Mouse (Mus musculus): Measurements from ENCODE around the gene Btbd2. TPM values are rescaled to one million over a fixed set of nuclear protein-coding genes. Genes with fewer than 3 reads are reported as not detected.
A peak's percentile ranks its signal among the peaks of the same experiment; 100 is the strongest.

Gene Btbd2
- total and polyA plus RNA-seq, 2 experiments from 2014 or later = 82.8 to 213 TPM

DNA sequence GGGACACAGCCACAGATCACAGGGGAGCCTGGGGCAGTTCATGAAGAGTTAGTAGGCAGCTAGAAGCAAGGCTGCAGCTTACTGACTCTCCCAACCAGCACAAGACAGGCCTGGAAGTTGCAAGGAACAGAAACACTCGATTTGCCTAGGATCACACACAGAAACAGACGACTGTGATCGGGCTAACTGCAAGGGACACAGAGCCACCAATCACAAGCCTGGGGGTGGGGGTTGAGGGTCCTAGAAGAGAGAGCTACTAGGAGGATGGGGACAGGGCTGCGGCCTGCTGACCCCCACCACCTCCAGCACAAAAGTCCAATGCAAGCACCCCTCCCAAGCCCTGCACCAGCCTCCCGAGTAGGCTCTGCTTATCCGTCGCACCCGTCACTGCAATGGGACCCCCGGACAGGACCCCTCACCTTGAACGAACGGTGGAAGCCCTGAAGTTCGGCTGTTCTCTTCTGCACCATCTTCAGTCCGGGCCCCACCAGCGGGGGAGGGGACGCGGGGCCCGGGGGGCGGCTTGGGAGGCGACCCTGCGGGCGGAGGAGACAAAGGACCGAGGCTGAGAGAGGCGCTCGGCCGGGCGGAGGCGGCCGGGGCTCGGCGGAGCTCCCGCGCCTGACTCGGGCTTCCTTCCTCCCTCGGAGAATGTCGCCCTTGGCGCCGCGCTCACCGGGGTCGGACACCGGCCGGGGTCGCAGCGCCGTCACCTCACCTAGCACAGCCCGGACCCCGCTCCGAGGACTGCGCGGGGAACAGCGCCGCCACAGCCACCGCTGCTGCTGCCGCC is 18.7 kb upstream of the Btbd2 start:
- peak overlapping the region; percentile 95 for H3K9ac ChIP-seq (replicated peaks; ENCODE audit: low read length)
- H3K4me2 ChIP-seq (ENCODE audit: low read depth, low read length) = peak overlapping the region; percentile 86
- DNase-seq (ENCODE audit: low spot score) = peak; percentile 28
- H3K36me3 ChIP-seq (ENCODE audit: insufficient read depth, low read length) = peaks cover 12% of the 10 kb centered on the region; the same call in 1 of the 2 replicates
- no peak; the same call in 1 of the 2 replicates for ATAC-seq
- H3K4me1 ChIP-seq (ENCODE audit: insufficient read depth, low read length) = peaks cover 50% of the 10 kb centered on the region
- H3K27me3 ChIP-seq (ENCODE audit: insufficient read depth, low read length) = no peaks in the 10 kb centered on the region
- under 1% methylated on average over 47 of the region's 54 CpGs for WGBS
- H3K4me3 ChIP-seq (ENCODE audit: low read length) = peak overlapping the region; percentile 89
- no peak for TF ChIP-seq CTCF (IDR thresholded peaks at IDR 0.05; ENCODE audit: low read depth)
- H3K9me3 ChIP-seq (ENCODE audit: low read length) = no peaks in the 10 kb centered on the region
- H3K27ac ChIP-seq = peak overlapping the region; percentile 88

DNA sequence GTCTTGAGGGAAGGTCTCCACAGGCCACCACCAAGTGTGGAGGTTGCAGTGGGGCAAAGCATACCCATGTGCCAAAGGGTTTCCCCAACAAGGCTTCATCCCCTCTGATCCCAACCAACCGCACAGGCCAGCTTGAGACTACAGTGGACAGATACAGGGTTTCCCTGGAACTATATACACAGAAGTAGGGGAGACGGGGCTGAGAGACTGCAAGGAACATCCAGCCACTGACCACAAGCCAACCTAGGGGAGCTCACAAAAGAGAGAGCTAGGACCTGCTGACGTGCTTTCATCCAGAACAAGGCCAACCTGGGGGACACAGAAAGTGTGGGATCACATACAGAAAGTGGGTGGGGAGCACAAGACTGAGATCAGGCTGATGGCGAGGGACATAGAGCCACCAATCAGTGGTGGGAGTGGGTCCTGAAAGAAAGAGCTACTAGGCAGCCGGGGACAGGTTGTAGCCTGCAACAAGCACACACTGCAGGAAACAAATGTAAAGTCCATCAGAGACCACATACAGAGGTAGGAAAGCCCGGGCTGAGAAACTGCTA is 18.1 kb upstream of the Btbd2 start:
- no peaks in the 10 kb centered on the region for H3K9me3 ChIP-seq (ENCODE audit: low read length)
- no peak for ATAC-seq
- H3K4me3 ChIP-seq (ENCODE audit: low read length) = peak overlapping the region; percentile 89
- peak overlapping the region; percentile 86 for H3K4me2 ChIP-seq (ENCODE audit: low read depth, low read length)
- no peak for TF ChIP-seq CTCF (IDR thresholded peaks at IDR 0.05; ENCODE audit: low read depth)
- H3K9ac ChIP-seq (replicated peaks; ENCODE audit: low read length) = peak overlapping the region; percentile 95
- peaks cover 18% of the 10 kb centered on the region; the same call in 1 of the 2 replicates for H3K36me3 ChIP-seq (ENCODE audit: insufficient read depth, low read length)
- WGBS = 9% methylated on average over 6 of the region's 6 CpGs
- no peak for DNase-seq (ENCODE audit: low spot score)
- no peaks in the 10 kb centered on the region for H3K27me3 ChIP-seq (ENCODE audit: insufficient read depth, low read length)
- peaks cover 50% of the 10 kb centered on the region for H3K4me1 ChIP-seq (ENCODE audit: insufficient read depth, low read length)
- H3K27ac ChIP-seq = peak overlapping the region; percentile 88; the same call in 1 of the 2 replicates

DNA sequence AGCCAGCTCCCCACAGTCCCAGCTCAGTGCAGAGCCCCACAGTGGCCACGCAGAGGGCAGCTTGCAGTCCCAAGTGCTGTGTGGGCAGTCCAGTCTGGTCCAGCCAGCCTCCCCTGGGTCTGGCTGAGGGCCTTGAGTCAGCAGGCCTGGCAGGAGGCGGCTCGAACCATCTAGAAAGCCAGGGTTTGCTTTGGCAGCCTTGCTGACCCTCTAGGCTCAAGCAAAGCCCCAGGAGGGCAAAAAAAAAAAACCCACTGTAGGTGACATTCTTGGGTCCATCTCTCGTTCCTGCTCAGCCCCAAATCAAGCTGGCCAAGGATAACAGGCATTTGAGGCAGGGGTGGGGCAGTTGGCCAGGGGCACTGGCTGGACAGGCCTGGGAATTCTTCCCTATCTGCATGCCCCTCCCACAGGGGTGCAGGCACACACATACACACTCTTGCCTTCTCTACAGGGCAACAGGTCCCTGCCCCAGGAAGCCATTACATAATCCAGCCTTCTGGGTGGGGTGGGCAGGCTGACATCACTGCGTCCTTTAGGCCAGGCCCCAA is 17.4 kb upstream of the Btbd2 start:
- Histone ChIP-seq H3K4me3 (ENCODE audit: low read length) (peak overlapping the region; percentile 89), H3K27ac (peak overlapping the region; percentile 88), H3K4me2 (ENCODE audit: low read depth, low read length) (peak overlapping the region; percentile 86), H3K36me3 (ENCODE audit: insufficient read depth, low read length) (peaks cover 23% of the 10 kb centered on the region; the same call in 1 of the 2 replicates), H3K9ac (replicated peaks; ENCODE audit: low read length) (peak overlapping the region; percentile 95), H3K27me3 (ENCODE audit: insufficient read depth, low read length) (no peaks in the 10 kb centered on the region), H3K4me1 (ENCODE audit: insufficient read depth, low read length) (peaks cover 49% of the 10 kb centered on the region), H3K9me3 (ENCODE audit: low read length) (no peaks in the 10 kb centered on the region)
- ATAC-seq = no peak
- TF ChIP-seq CTCF (IDR thresholded peaks at IDR 0.05; ENCODE audit: low read depth) = no peak
- 38% methylated on average over 5 of the region's 5 CpGs for WGBS
- DNase-seq (ENCODE audit: low spot score) = no peak

DNA sequence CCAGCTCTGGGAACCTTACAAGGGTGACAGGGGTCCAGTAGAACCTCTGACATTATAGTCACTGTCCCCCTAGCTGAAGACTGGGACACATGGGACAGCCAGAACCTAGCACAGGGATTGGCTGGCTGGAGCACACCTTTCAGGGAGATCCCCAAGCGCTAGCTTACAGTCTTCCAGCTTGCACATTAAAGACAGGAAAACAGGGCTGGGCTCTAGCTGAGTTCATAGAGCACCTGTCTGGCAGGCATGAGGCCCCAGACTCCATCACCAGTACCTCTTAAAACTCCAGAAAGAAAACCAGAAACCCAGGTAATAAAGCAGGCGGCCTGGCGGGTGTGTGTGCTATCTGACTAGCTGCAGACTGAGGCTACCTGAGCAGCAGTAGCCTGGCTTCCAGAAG is 16.8 kb upstream of the Btbd2 start:
- Histone ChIP-seq H3K27ac (no peak overlapping the region), H3K4me2 (ENCODE audit: low read depth, low read length) (peak overlapping the region; percentile 86), H3K36me3 (ENCODE audit: insufficient read depth, low read length) (peaks cover 29% of the 10 kb centered on the region), H3K4me3 (ENCODE audit: low read length) (no peak overlapping the region), H3K27me3 (ENCODE audit: insufficient read depth, low read length) (no peaks in the 10 kb centered on the region), H3K9ac (replicated peaks; ENCODE audit: low read length) (peak overlapping the region; percentile 95), H3K9me3 (ENCODE audit: low read length) (no peaks in the 10 kb centered on the region), H3K4me1 (ENCODE audit: insufficient read depth, low read length) (peaks cover 45% of the 10 kb centered on the region)
- no peak for TF ChIP-seq CTCF (IDR thresholded peaks at IDR 0.05; ENCODE audit: low read depth)
- DNase-seq (ENCODE audit: low spot score) (no peak), ATAC-seq (no peak)
- 94% methylated on average over 3 of the region's 3 CpGs for WGBS

DNA sequence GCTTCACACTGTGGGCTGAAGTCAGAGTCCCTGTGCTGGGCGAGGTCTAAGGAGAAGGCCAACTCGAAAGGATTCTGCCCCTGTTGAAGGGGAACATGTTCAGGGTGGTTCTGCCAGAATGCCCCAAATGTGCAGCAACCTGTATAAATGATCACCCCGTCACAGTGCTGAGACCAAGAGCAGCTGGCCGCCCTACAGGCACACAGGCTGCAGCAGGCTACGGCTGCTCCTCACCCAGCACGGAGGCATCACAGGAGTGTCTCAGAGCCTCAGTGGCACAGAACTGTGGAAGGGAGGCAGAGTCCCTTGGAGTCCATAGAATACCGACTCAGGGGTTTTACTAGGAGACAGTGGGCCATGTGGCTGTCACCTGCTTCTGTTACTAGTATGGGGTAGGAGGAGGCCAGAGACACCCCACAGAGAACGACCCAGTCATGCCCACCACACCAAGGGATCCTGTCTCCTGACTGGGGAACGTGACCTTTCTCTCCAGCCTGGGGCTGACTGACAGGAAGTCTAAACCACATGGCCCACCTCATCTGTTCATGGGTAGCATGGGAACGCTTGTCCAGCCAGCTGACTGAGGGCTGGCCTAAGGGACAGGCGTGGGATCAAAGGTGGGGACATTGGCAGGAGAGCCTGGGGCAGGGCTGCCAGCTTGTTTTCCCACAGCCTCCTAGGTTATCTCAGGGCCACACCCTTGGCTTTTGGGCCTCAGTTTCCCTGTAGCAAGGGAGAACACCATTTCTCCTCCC is 15.2 kb upstream of the Btbd2 start:
- no peak overlapping the region for H3K4me3 ChIP-seq (ENCODE audit: low read length)
- no peak overlapping the region for H3K27ac ChIP-seq
- ATAC-seq (no peak), DNase-seq (ENCODE audit: low spot score) (no peak)
- H3K4me2 ChIP-seq (ENCODE audit: low read depth, low read length) = no peak overlapping the region
- H3K36me3 ChIP-seq (ENCODE audit: insufficient read depth, low read length) = peaks cover 44% of the 10 kb centered on the region
- TF ChIP-seq CTCF (IDR thresholded peaks at IDR 0.05; ENCODE audit: low read depth) = no peak
- H3K9me3 ChIP-seq (ENCODE audit: low read length) = no peaks in the 10 kb centered on the region
- peaks cover 30% of the 10 kb centered on the region for H3K4me1 ChIP-seq (ENCODE audit: insufficient read depth, low read length)
- WGBS = 69% methylated on average over 11 of the region's 11 CpGs
- no peaks in the 10 kb centered on the region for H3K27me3 ChIP-seq (ENCODE audit: insufficient read depth, low read length)
- no peak overlapping the region for H3K9ac ChIP-seq (replicated peaks; ENCODE audit: low read length)

DNA sequence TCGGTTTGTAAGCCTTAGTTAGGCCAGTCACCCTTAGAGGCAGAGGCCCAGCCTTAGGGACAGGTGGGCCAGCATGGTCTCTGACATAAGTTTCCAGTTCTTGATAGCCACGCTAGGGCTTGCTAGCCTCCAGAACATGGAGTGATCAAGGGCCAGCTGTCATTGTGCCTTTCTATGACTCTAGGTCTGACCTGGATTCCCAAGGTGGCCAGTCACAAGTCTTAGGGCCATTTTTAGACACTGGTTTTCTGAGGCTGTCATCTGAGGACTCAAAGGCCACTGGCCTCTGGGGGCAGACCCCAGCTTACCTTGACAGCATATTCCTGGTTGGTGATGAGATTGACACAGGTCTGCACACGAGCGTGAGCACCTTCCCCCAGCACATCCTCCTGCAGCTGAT is 14.4 kb upstream of the Btbd2 start:
- Histone ChIP-seq H3K36me3 (ENCODE audit: insufficient read depth, low read length) (peaks cover 53% of the 10 kb centered on the region), H3K27me3 (ENCODE audit: insufficient read depth, low read length) (no peaks in the 10 kb centered on the region), H3K9me3 (ENCODE audit: low read length) (no peaks in the 10 kb centered on the region), H3K4me2 (ENCODE audit: low read depth, low read length) (no peak overlapping the region), H3K27ac (no peak overlapping the region), H3K4me3 (ENCODE audit: low read length) (no peak overlapping the region), H3K4me1 (ENCODE audit: insufficient read depth, low read length) (peaks cover 25% of the 10 kb centered on the region), H3K9ac (replicated peaks; ENCODE audit: low read length) (no peak overlapping the region)
- DNase-seq (ENCODE audit: low spot score) (no peak), ATAC-seq (no peak)
- no peak for TF ChIP-seq CTCF (IDR thresholded peaks at IDR 0.05; ENCODE audit: low read depth)
- 95% methylated on average over 4 of the region's 4 CpGs for WGBS

All from hindbrain, postnatal 0 days (tissue).